35 mouse cellular contexts compared by ENCODE assay signal in genomic region chr13:8700981-8701380, GRCm38 (mm10).
"Had no signal": no experiment of that assay in that cellular context is flagged by ENCODE, and none has a peak within 500 bp of the region (broad histone marks: within the 10 kb centered on the region; RNA-seq: fewer than 3 reads in every experiment).

No protein-coding gene starts in this region.

- H3K27ac ChIP-seq: heart, embryonic 13.5 days; heart, embryonic 15.5 days; hindbrain, embryonic 10.5 days; hindbrain, embryonic 12.5 days; hindbrain, embryonic 13.5 days; hindbrain, embryonic 14.5 days; hindbrain, embryonic 15.5 days; hindbrain, postnatal 0 days; intestine, embryonic 15.5 days; kidney, embryonic 15.5 days; kidney, postnatal 0 days; layer of hippocampus, adult 2 months; left cerebral cortex, adult 2 months had no signal

- H3K9me3 ChIP-seq: heart, embryonic 12.5 days; heart, embryonic 13.5 days; heart, embryonic 15.5 days; hindbrain, embryonic 10.5 days; hindbrain, embryonic 12.5 days; hindbrain, embryonic 13.5 days; hindbrain, embryonic 15.5 days; intestine, embryonic 15.5 days; kidney, embryonic 15.5 days had no signal

- H3K36me3 ChIP-seq: heart, embryonic 12.5 days; heart, embryonic 13.5 days; heart, embryonic 15.5 days; hindbrain, embryonic 10.5 days; hindbrain, embryonic 12.5 days; hindbrain, embryonic 15.5 days; intestine, embryonic 15.5 days; kidney, embryonic 15.5 days had no signal

- H3K4me3 ChIP-seq: heart, embryonic 12.5 days; heart, embryonic 13.5 days; heart, embryonic 15.5 days; hindbrain, embryonic 10.5 days; hindbrain, embryonic 12.5 days; hindbrain, embryonic 13.5 days; hindbrain, embryonic 15.5 days; intestine, embryonic 15.5 days; kidney, embryonic 15.5 days; layer of hippocampus, adult 2 months; left cerebral cortex, adult 2 months had no signal

- DNase-seq: heart, postnatal 10 days; heart, postnatal 14 days; heart, postnatal 36 days; heart, postnatal 4 days; kidney, adult 11 months; kidney, adult 18-20 months; kidney, adult 2 months; kidney, adult 8-10 months; kidney, adult 9 months; kidney, postnatal 10 days; kidney, postnatal 14 days; kidney, postnatal 25 days; kidney, postnatal 36 days; kidney, postnatal 4 days; layer of hippocampus, adult 9-11 months; layer of hippocampus, postnatal 36 days had no signal

- H3K4me1 ChIP-seq: heart, embryonic 12.5 days; heart, embryonic 13.5 days; heart, embryonic 15.5 days; kidney, embryonic 15.5 days had no signal

- H3K4me2 ChIP-seq: heart, embryonic 11.5 days; heart, embryonic 12.5 days; heart, embryonic 13.5 days; heart, embryonic 15.5 days; hindbrain, embryonic 12.5 days; hindbrain, embryonic 13.5 days; hindbrain, embryonic 14.5 days; hindbrain, embryonic 15.5 days; intestine, embryonic 15.5 days; kidney, embryonic 15.5 days had no signal

- H3K9ac ChIP-seq: heart, embryonic 12.5 days; heart, embryonic 13.5 days; heart, embryonic 15.5 days; hindbrain, embryonic 12.5 days; hindbrain, embryonic 13.5 days; hindbrain, embryonic 14.5 days; hindbrain, embryonic 15.5 days; intestine, embryonic 15.5 days; kidney, embryonic 15.5 days had no signal

- ATAC-seq: hindbrain, embryonic 16.5 days; hindbrain, postnatal 0 days; inflammation-experienced regulatory T-cells, adult 6 months; intestine, embryonic 15.5 days; intestine, embryonic 16.5 days; intestine, postnatal 0 days had no signal

- H3K27me3 ChIP-seq: heart, embryonic 12.5 days; heart, embryonic 13.5 days; heart, embryonic 15.5 days; hindbrain, embryonic 12.5 days; hindbrain, embryonic 13.5 days; hindbrain, embryonic 15.5 days; intestine, embryonic 15.5 days; kidney, embryonic 15.5 days had no signal
